Mouse (Mus musculus): ENCODE data around the gene Zfp169. TPM values are rescaled to one million over a fixed set of nuclear protein-coding genes. Genes with fewer than 3 reads are reported as not detected.
"Not testable (repeated sequence)": the region's sequence is repeated elsewhere in the genome, so short reads cannot be mapped to it uniquely, and the experiment has no call there.

Gene Zfp169
- total RNA-seq, 2 experiments from 2014 or later = 4.6 to 5.0 TPM

GRCm38 (mm10) chr13:48528123-48528871 lies 15.0 kb upstream of the Zfp169 start:
- DNase-seq (ENCODE audit: low spot score) = peak; percentile 26
- intact Hi-C loops (cut with DNase I) = loop anchor here (1.0 kb wide), 2 partner anchors 44 to 111 kb away; no protein-coding TSS in a partner anchor

DNA sequence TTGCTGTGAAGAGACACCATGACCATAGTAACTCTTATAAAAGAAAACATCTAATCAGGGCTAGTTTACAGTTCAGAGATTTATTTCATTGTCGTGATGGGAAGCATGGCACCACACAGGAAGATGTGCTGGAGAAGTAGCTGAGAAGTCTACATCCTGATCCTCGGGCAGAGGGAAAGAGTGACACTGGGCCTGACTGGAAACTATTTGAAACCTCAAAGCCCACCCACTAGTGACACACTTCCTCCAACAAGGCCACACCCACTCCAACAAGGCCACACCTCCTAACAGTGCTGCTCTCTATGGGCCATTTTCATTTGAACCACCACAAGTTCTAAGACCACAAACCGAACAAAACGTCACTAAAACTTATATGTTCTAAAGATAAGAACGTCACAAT lies 12.5 kb upstream of the Zfp169 start:
- intact Hi-C loops (cut with DNase I) = no loop called here
- DNase-seq (ENCODE audit: low spot score) = no peak

DNA sequence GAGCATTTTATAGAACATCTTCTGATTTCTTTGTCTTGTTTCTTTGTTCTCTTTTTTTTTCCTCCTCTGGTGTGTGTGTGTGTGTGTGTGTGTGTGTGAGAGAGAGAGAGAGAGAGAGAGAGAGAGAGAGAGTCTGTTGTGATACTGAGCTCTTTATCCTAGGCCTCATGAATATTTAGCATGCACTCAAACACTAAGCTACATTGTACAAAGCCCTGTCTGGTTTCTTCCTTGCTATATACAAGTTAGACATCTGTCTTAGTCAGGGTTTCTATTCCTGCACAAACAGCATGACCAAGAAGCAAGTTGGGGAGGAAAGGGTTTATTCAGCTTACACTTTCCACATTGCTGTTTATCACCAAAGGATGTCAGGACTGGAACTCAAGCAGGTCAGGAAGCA lies 5.9 kb upstream of the Zfp169 start:
- intact Hi-C loops (cut with DNase I) = not testable (repeated sequence)

GRCm38 (mm10) chr13:48515861-48516260 lies 2.6 kb upstream of the Zfp169 start:
- intact Hi-C loops (cut with DNase I) = no loop called here
- no peak for DNase-seq (ENCODE audit: low spot score)

More for the DNA sequence above, 5.9 kb upstream of the Zfp169 start:
- not testable (repeated sequence) for DNase-seq (ENCODE audit: low spot score)

DNA sequence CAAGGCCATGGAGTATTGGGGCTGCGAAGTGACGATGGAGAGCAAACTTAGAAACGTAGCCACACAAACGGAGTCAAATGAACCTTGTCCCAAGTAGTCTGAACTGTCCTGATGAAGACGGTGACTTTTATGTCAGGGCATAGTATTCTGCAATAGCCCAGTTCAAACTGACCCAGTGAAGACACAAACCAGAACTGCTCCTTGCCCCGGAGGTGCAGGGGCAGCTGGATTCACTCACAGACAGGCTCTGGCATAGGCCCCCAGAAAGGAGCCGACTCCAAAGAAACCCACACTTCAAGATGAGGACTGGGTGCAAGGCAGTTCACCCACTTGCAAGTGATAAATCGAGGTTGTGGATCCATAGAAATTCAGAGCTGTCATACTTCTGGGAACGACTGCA lies 4.6 kb downstream of the Zfp169 start:
- no peak for DNase-seq (ENCODE audit: low spot score)

DNA sequence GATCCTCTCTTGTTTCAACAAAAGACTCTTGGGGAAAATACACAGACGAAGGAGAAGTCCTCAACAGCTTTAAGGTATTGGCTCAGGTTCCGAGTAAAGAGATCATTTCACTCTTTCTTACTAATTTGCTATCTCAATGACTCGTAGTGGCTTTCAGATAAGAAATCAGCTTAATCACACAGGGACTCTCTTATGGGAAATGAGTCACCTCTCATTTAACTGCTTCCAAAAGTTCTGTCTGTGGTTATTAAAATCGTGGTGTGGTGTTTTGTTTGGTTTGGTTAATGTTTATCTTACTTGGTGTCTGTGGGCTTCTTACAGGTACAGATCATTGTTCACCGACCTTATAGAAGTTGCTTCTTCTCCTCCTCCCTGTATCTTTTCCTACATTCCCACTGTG lies 10.8 kb downstream of the Zfp169 start:
- DNase-seq (ENCODE audit: low spot score) = no peak
- intact Hi-C loops (cut with DNase I) = no loop called here

More for the DNA sequence above, 4.6 kb downstream of the Zfp169 start:
- intact Hi-C loops (cut with DNase I) = no loop called here

DNA sequence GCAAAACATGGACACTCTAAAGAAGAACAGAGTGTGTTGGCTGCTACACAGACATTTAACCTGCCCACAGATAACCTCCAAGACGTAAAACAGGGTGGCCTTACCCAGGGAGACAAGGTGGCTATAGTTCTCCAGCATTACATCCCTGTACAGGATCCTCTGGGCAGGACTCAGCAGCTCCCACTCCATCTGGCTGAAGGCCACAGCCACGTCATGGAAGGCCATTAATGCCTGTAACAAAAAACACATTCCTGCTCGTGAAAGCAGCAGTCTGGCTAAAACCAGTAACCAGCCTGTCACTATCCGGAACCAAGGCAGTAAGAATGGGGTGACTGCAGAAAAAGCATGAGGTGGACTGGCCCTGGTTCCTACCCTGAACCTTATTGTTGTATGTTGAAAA lies 14.6 kb downstream of the Zfp169 start:
- no peak for DNase-seq (ENCODE audit: low spot score)
- intact Hi-C loops (cut with DNase I) = no loop called here

GRCm38 (mm10) chr13:48497693-48498221 lies 15.5 kb downstream of the Zfp169 start:
- no peak for DNase-seq (ENCODE audit: low spot score)
- intact Hi-C loops (cut with DNase I) = no loop called here

DNA sequence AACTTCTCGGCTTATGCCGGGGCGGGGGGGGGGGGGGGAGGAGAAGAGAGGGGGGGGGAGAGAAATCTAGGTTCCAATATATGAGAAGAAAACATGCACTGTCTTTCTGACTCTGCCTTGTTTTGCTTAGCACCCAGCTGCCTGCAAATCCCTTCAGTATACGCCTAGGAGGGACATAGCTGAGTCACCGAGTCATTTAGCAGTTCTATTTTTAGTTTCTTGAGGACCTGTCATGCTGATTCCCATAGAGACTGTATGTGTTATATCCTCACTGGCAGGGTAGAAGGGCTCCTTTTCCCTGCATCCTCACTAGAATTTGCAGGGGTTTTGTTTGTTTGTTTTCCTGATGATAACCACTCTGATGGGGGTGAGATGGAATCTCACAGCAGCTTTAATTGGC lies 20.1 kb downstream of the Zfp169 start:
- intact Hi-C loops (cut with DNase I) = no loop called here
- no peak for DNase-seq (ENCODE audit: low spot score)

DNA sequence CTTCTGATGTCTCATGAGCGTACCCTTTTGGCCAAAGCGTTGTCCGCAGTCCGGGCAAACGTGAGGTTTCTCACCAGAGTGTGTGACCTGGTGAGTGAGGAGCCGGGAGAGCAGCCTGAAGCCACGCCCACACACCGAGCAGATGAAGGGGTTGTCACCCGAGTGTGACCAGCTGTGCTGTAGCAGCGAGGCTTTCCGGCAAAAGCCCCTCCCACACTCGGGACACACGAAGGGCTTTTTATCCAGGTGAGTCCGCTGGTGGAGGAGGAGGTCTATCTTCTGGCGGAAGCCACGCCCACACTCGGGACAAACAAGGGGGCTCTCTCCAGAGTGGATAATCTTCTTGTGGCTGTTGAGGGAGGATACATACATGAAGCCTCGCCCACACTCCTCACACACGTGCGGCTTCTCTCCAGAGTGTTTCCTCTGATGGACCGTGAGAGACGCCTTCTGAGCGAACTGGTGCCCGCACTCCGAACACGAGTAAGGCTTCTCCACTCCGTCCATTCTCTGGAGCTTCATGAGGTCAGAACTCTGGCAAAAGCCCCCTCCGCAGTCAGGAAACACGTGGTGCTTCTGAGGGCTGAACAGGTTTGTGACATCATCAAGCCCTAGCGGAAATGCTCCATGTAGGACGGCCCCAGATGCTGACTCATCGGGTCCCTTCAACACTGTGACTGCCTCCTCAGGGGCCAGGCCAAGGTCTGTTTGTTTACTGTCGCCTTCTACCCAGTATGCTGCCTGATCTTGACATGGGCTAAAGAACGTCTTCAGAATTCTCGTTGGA lies 22.7 kb downstream of the Zfp169 start:
- no peak for DNase-seq (ENCODE audit: low spot score)
- intact Hi-C loops (cut with DNase I) = no loop called here

DNA sequence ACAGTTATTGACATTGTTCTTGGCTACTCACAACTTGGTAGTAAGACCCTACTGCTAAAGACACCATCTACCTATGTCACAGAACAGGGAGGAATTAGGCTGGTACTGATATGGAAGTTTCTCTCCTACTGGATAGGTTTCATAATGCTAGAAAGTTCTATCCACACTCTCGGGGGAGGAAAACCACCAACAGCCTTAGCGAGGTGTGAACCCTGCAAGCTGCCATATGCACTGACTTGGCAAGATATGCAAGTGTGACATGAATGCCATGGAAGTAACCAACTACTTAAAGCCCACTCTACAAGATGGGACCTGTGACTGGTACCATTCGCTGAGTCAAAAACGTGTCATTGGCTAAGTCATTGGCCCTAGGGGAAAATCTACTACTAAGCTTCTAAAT lies 29.6 kb downstream of the Zfp169 start:
- intact Hi-C loops (cut with DNase I) = no loop called here
- DNase-seq (ENCODE audit: low spot score) = no peak

GRCm38 (mm10) chr13:48468656-48469180 lies 44.5 kb downstream of the Zfp169 start:
- no peak for DNase-seq (ENCODE audit: low spot score)
- intact Hi-C loops (cut with DNase I) = loop anchor here (10.0 kb wide), 1 partner anchor 194 kb away; no protein-coding TSS in a partner anchor

DNA sequence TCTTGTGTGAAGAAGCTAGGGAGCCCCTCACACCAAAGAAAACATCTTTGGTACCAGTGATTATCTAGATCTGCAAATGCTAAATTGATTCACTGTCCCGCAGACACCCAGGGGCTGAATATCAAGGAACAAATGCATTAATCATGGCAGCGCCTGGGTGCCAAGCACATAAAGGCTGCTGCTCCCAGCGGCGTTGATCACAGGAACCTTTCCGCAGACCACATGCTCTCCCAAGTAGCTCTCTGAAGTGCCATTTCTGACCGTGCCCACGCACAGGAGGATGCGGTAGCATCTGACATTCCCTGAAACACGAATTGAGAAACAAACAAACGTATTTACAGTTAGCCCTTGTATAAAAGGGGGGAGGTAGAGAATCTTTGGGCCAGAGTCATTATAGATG lies 47.1 kb downstream of the Zfp169 start:
- intact Hi-C loops (cut with DNase I) = loop anchor here (10.0 kb wide), 1 partner anchor 191 kb away; no protein-coding TSS in a partner anchor
- no peak for DNase-seq (ENCODE audit: low spot score)

GRCm38 (mm10) chr13:48464170-48464569 lies 49.1 kb downstream of the Zfp169 start:
- peak; percentile 4 for DNase-seq (ENCODE audit: low spot score)
- intact Hi-C loops (cut with DNase I) = loop anchor here (1.0 to 10.0 kb wide), 4 partner anchors 189 to 1163 kb away; no protein-coding TSS in a partner anchor

GRCm38 (mm10) chr13:48459280-48459679 lies 54.0 kb downstream of the Zfp169 start:
- intact Hi-C loops (cut with DNase I) = no loop called here
- DNase-seq (ENCODE audit: low spot score) = no peak

GRCm38 (mm10) chr13:48448119-48448518 lies 65.1 kb downstream of the Zfp169 start:
- intact Hi-C loops (cut with DNase I) = no loop called here
- DNase-seq (ENCODE audit: low spot score) = no peak

- intact Hi-C loops (cut with DNase I) = no loop called here
Measured at GRCm38 (mm10) chr13:48443996-48444395, 69.3 kb downstream of the Zfp169 start.

GRCm38 (mm10) chr13:48438321-48438720 lies 74.9 kb downstream of the Zfp169 start:
- no peak for DNase-seq (ENCODE audit: low spot score)
- intact Hi-C loops (cut with DNase I) = no loop called here

More at GRCm38 (mm10) chr13:48443996-48444395, 69.3 kb downstream of the Zfp169 start:
- no peak for DNase-seq (ENCODE audit: low spot score)
